12 mouse cellular contexts compared by ENCODE assay signal in the genomic region with DNA sequence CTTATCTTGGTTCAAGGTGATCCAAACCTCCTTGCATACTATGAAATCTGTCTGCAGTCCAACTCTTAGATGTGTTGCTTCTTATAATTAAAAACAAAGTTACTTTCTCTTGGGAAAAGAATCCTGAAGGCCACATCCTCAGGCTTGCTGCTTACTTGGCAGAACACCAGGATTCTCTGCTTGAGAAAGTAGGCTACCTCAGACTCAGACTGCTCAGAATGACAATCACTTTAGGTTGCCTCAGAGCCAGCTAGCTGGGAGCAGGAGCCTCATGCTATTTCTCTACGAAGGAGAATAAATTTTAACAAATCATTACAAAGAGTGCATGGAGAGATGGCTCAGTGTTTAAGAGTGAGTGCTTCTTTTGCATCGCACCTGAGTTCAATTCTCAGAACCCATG.
"Had no signal": no experiment of that assay in that cellular context is flagged by ENCODE, and none has a peak within 500 bp of the region (broad histone marks: within the 10 kb centered on the region; RNA-seq: fewer than 3 reads in every experiment).

No protein-coding gene starts in this region.

- H3K4me2 ChIP-seq: limb, embryonic 13.5 days; midbrain, embryonic 12.5 days; neural tube, embryonic 15.5 days had no signal

- DNase-seq: kidney, adult 18-20 months; kidney, postnatal 10 days; kidney, postnatal 4 days; lung, adult 18-20 months; retina, postnatal 1 day; right cerebral cortex, postnatal 14 days; thymus, postnatal 4 days had no signal

- H3K27me3 ChIP-seq: limb, embryonic 13.5 days; midbrain, embryonic 12.5 days; neural tube, embryonic 15.5 days had no signal

- H3K9ac ChIP-seq: limb, embryonic 13.5 days; liver, embryonic 14.5 days; midbrain, embryonic 12.5 days; neural tube, embryonic 15.5 days had no signal

- H3K4me3 ChIP-seq: limb, embryonic 13.5 days; midbrain, embryonic 12.5 days; myocyte; neural tube, embryonic 15.5 days had no signal

- H3K27ac ChIP-seq: limb, embryonic 13.5 days; liver, embryonic 14.5 days; midbrain, embryonic 12.5 days; neural tube, embryonic 15.5 days had no signal

- H3K4me1 ChIP-seq: limb, embryonic 13.5 days; midbrain, embryonic 12.5 days; neural tube, embryonic 15.5 days had no signal

- H3K36me3 ChIP-seq: limb, embryonic 13.5 days; midbrain, embryonic 12.5 days; neural tube, embryonic 15.5 days had no signal

- H3K9me3 ChIP-seq: limb, embryonic 13.5 days; midbrain, embryonic 12.5 days; neural tube, embryonic 15.5 days had no signal
